Mouse (Mus musculus): ENCODE data around the gene Vinac1. TPM values are rescaled to one million over a fixed set of nuclear protein-coding genes. Genes with fewer than 3 reads are reported as not detected.

Gene Vinac1
- polyA plus RNA-seq (2014; fragmentation: Nextera tagmentation; extraction: Ambion mirVana), result 0.21 and 0.22 TPM in 2 replicates

DNA sequence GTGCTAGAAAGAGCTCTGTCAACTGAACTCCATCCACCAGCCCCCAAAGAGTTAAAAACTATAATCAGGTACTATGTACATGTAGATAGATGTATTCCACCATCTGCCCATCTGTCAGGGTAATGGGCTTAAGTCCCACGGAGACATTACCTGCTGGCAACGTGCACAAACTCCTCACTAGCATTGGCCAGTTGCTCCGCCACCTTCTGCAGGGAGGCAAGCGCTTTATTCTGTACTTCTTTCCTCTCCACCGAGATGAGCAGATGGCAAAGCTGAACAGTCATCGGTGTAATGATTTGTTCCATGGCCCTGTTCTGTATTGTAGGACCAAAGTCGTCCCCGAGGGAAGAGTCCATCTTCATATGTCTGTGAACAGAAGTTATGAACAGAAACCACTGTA, at the start of gene Vinac1:
TSS of gene Vinac1 (minus strand) at position 362 of the 400 bp plus-strand sequence.
- H3K4me3 ChIP-seq (ENCODE audit: low read depth, low read length), result no peak within 1 kb of the TSS
- H3K4me2 ChIP-seq (replicated peaks; ENCODE audit: low read depth, low read length), result no peak within 1 kb of the TSS
- H3K27me3 ChIP-seq (ENCODE audit: control insufficient read depth, insufficient read depth, low read length), result no peaks in the 10 kb centered on the region
- no peaks in the 10 kb centered on the region for H3K9me3 ChIP-seq (ENCODE audit: control insufficient read depth, low read depth, low read length)
- no peaks in the 10 kb centered on the region for H3K4me1 ChIP-seq (ENCODE audit: control insufficient read depth, insufficient read depth, low read length)
- H3K9ac ChIP-seq (replicated peaks; ENCODE audit: low read depth, low read length), result no peak within 1 kb of the TSS
- no peak for ATAC-seq (ENCODE audit: insufficient number of reproducible peaks, insufficient read depth, low FRiP score, low read depth)
- H3K36me3 ChIP-seq (ENCODE audit: control insufficient read depth, insufficient read depth, low read length), result no peaks in the 10 kb centered on the region
- H3K27ac ChIP-seq (ENCODE audit: low read length), result peak within 1 kb of the TSS; percentile 63; the same call in 1 of the 2 replicates
- 82% methylated on average over 8 of the region's 8 CpGs for WGBS

DNA sequence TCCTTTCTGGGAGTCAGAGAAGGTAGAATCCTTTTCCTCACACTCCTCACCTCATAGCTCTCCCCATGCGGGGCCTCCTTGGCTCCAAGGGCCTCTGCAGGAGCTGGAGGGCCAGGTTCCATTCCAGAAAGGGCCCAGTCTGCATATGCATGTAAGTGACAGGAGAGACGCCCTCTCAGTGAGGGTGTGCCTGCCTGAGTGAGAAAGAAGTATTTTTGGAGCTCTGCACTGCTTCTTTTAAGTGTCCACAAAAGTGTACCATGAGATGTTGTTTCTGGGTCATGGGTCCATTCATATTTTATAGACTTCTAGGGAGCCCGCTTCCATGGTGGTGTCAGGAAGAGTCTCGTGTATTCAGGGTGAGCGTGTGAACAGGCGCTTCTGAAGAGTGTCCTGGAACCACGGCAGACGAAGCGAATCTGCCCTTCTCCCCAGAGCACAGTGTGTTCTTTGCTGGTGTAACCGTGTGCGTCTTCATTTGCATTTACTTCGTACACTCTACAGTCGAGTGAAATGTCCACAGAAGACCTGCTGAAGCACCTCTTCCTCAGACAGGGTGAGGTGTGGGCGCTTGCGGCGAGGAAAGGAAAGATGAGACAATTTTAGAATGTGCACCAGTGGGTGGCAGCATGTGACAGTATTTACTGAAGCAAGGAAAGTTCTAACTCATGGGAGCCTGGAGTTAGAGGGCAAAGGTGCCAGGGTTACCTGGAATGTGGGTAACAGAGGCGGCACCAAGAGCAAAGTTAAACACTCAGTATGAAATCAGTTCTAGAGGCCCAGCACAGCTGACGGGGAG, 46.2 kb upstream of the Vinac1 start:
- no peak overlapping the region for H3K9ac ChIP-seq (replicated peaks; ENCODE audit: low read depth, low read length)
- ATAC-seq (ENCODE audit: insufficient number of reproducible peaks, insufficient read depth, low FRiP score, low read depth), result no peak
- no peaks in the 10 kb centered on the region for H3K9me3 ChIP-seq (ENCODE audit: control insufficient read depth, low read depth, low read length)
- H3K27me3 ChIP-seq (ENCODE audit: control insufficient read depth, insufficient read depth, low read length), result no peaks in the 10 kb centered on the region
- no peak overlapping the region for H3K4me3 ChIP-seq (ENCODE audit: low read depth, low read length)
- H3K36me3 ChIP-seq (ENCODE audit: control insufficient read depth, insufficient read depth, low read length), result peaks cover 13% of the 10 kb centered on the region
- H3K4me1 ChIP-seq (ENCODE audit: control insufficient read depth, insufficient read depth, low read length), result no peaks in the 10 kb centered on the region
- WGBS, result 86% methylated on average over 18 of the region's 18 CpGs
- H3K4me2 ChIP-seq (replicated peaks; ENCODE audit: low read depth, low read length), result no peak overlapping the region
- H3K27ac ChIP-seq (ENCODE audit: low read length), result no peak overlapping the region

DNA sequence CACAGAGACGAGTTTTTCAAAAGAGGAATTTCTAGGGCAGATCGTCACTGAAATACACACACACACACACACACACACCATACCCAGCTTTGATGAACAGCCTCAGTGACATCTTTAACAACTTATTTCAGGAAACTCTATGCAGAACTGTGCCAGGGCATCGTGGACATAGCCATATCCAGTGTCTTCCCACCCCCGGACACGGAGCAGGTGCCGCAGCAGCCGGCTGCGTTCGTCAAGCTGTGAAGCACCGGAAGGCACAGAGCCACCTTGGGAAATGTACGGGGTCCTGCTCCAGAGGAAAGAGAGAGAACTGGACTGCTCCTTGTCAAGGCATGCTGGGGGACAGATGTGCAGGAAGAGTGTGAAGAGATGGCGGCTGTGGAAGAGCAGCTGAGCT, 44.8 kb upstream of the Vinac1 start:
- H3K4me1 ChIP-seq (ENCODE audit: control insufficient read depth, insufficient read depth, low read length), result no peaks in the 10 kb centered on the region
- H3K9me3 ChIP-seq (ENCODE audit: control insufficient read depth, low read depth, low read length), result no peaks in the 10 kb centered on the region
- WGBS, result 90% methylated on average over 12 of the region's 12 CpGs
- H3K27ac ChIP-seq (ENCODE audit: low read length), result no peak overlapping the region
- ATAC-seq (ENCODE audit: insufficient number of reproducible peaks, insufficient read depth, low FRiP score, low read depth), result no peak
- peaks cover 16% of the 10 kb centered on the region for H3K36me3 ChIP-seq (ENCODE audit: control insufficient read depth, insufficient read depth, low read length)
- no peak overlapping the region for H3K9ac ChIP-seq (replicated peaks; ENCODE audit: low read depth, low read length)
- H3K4me2 ChIP-seq (replicated peaks; ENCODE audit: low read depth, low read length), result no peak overlapping the region
- no peaks in the 10 kb centered on the region for H3K27me3 ChIP-seq (ENCODE audit: control insufficient read depth, insufficient read depth, low read length)
- H3K4me3 ChIP-seq (ENCODE audit: low read depth, low read length), result no peak overlapping the region

DNA sequence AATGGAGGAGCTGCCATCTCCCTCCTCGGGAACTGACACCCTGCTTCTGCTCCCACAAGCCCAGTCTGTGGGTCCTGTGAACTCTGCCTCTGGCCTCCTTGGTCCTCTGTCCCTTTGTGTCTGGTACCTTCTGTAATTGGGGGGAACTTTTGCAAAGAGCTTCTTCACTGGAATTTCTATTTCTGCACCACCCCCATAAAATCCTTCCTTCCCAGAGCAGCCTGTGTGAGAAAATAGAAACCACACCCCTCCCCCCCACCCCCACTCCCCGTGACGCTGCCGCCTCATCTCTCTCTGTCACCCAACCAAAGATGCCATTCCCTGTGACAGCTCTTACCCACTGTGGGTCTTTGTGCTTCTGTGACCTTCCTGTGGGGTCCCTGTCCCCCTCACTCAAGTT, 42.4 kb upstream of the Vinac1 start:
- 68% methylated on average over 4 of the region's 4 CpGs for WGBS

DNA sequence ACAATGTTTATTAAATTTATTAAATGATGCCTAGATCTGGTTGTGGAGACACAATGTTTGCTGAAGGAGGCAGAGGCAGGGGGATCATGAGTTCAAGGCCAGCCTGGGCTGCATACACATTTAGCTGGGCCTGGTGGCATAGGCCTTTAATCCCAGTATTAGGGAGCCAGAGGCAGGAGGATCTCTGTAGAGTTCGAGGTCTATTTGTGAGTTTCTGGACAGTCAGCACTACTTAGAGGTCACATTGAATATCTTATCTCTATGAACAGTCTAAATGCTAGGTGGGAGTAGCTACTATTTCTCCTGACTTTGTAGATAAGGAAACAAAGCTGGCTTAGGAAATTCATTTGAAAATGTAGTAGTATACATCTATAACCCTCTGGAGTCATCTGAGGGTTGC, 39.5 kb upstream of the Vinac1 start:
- Histone ChIP-seq H3K4me1 (ENCODE audit: control insufficient read depth, insufficient read depth, low read length) (no peaks in the 10 kb centered on the region), H3K4me2 (replicated peaks; ENCODE audit: low read depth, low read length) (no peak overlapping the region), H3K27ac (ENCODE audit: low read length) (no peak overlapping the region), H3K9me3 (ENCODE audit: control insufficient read depth, low read depth, low read length) (no peaks in the 10 kb centered on the region), H3K27me3 (ENCODE audit: control insufficient read depth, insufficient read depth, low read length) (no peaks in the 10 kb centered on the region), H3K4me3 (ENCODE audit: low read depth, low read length) (no peak overlapping the region), H3K9ac (replicated peaks; ENCODE audit: low read depth, low read length) (no peak overlapping the region), H3K36me3 (ENCODE audit: control insufficient read depth, insufficient read depth, low read length) (peaks cover 14% of the 10 kb centered on the region)
- no peak for ATAC-seq (ENCODE audit: insufficient number of reproducible peaks, insufficient read depth, low FRiP score, low read depth)
- WGBS, result 93% methylated on average over 1 of the region's 1 CpGs

More for the DNA sequence above, 42.4 kb upstream of the Vinac1 start:
- Histone ChIP-seq H3K4me1 (ENCODE audit: control insufficient read depth, insufficient read depth, low read length) (no peaks in the 10 kb centered on the region), H3K27me3 (ENCODE audit: control insufficient read depth, insufficient read depth, low read length) (no peaks in the 10 kb centered on the region), H3K9ac (replicated peaks; ENCODE audit: low read depth, low read length) (no peak overlapping the region), H3K4me2 (replicated peaks; ENCODE audit: low read depth, low read length) (no peak overlapping the region), H3K9me3 (ENCODE audit: control insufficient read depth, low read depth, low read length) (no peaks in the 10 kb centered on the region), H3K36me3 (ENCODE audit: control insufficient read depth, insufficient read depth, low read length) (peaks cover 16% of the 10 kb centered on the region), H3K4me3 (ENCODE audit: low read depth, low read length) (no peak overlapping the region), H3K27ac (ENCODE audit: low read length) (no peak overlapping the region)
- ATAC-seq (ENCODE audit: insufficient number of reproducible peaks, insufficient read depth, low FRiP score, low read depth), result no peak

DNA sequence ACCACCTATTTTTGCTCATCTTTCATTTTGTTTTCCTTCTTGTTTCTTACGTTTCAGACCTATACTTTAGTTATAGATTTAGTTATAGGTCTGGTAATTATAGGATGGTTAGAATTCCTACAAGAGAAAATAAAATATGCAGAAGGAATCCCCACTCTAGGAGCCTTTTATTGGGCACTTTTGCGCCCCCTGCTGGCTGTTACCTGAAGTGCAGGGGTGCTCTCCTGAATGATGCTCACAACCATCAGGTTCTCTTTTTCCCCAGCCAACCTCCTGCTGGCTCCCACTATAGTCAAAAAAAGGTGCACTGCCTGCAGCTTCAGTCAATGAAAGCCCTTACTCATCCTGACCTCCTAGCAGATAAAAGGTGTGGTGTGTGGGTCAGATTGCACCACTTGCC, 37.0 kb upstream of the Vinac1 start:
- Histone ChIP-seq H3K36me3 (ENCODE audit: control insufficient read depth, insufficient read depth, low read length) (peaks cover 16% of the 10 kb centered on the region), H3K27ac (ENCODE audit: low read length) (no peak overlapping the region), H3K4me1 (ENCODE audit: control insufficient read depth, insufficient read depth, low read length) (no peaks in the 10 kb centered on the region), H3K4me3 (ENCODE audit: low read depth, low read length) (no peak overlapping the region), H3K4me2 (replicated peaks; ENCODE audit: low read depth, low read length) (no peak overlapping the region), H3K9me3 (ENCODE audit: control insufficient read depth, low read depth, low read length) (no peaks in the 10 kb centered on the region), H3K9ac (replicated peaks; ENCODE audit: low read depth, low read length) (no peak overlapping the region), H3K27me3 (ENCODE audit: control insufficient read depth, insufficient read depth, low read length) (no peaks in the 10 kb centered on the region)
- no peak for ATAC-seq (ENCODE audit: insufficient number of reproducible peaks, insufficient read depth, low FRiP score, low read depth)
- WGBS, result 59% methylated on average over 2 of the region's 2 CpGs

DNA sequence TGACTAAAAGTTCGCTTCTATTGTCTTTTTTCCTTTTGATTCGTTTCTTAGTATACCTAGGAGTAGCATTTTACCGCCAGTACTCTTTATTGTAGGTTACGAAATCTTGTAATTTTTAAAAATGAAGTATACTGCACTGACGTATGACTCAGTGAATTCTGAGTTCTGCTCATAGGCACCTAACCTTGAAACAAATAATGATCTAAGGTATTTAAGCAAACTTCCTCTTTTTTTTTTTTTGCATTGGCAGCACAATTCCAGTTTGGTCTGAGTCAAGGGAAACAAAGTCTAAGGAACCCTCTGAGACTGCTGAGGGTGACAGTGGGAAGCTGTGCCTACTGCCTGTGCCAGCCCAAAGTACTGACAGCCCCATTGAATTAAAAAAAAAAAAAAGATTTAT, 35.5 kb upstream of the Vinac1 start:
- H3K27me3 ChIP-seq (ENCODE audit: control insufficient read depth, insufficient read depth, low read length), result no peaks in the 10 kb centered on the region
- WGBS, result 89% methylated on average over 5 of the region's 5 CpGs
- H3K4me3 ChIP-seq (ENCODE audit: low read depth, low read length), result no peak overlapping the region
- no peaks in the 10 kb centered on the region for H3K9me3 ChIP-seq (ENCODE audit: control insufficient read depth, low read depth, low read length)
- no peak overlapping the region for H3K4me2 ChIP-seq (replicated peaks; ENCODE audit: low read depth, low read length)
- H3K4me1 ChIP-seq (ENCODE audit: control insufficient read depth, insufficient read depth, low read length), result no peaks in the 10 kb centered on the region
- H3K36me3 ChIP-seq (ENCODE audit: control insufficient read depth, insufficient read depth, low read length), result peaks cover 20% of the 10 kb centered on the region
- no peak overlapping the region for H3K9ac ChIP-seq (replicated peaks; ENCODE audit: low read depth, low read length)
- no peak for ATAC-seq (ENCODE audit: insufficient number of reproducible peaks, insufficient read depth, low FRiP score, low read depth)
- H3K27ac ChIP-seq (ENCODE audit: low read length), result no peak overlapping the region

DNA sequence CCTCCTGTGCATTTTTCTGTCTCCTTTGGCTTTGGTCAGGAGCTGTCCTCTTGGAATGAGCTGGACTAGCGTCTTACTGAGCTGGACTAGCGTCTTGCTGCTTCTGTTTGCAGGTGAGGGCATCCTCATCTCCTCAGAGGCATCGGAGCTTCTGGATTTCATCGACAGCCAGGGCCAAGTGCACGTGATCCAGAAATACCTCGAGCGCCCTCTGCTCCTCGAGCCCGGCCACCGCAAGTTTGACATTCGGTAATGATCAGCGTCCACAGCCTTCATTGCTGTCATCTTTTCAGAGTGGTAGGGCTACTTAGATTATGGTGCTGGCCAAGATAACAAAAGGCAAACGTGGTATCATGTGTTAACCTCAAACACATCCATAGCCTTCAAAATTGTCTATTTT, 33.1 kb upstream of the Vinac1 start:
- no peak for ATAC-seq (ENCODE audit: insufficient number of reproducible peaks, insufficient read depth, low FRiP score, low read depth)
- H3K27me3 ChIP-seq (ENCODE audit: control insufficient read depth, insufficient read depth, low read length), result no peaks in the 10 kb centered on the region
- H3K4me3 ChIP-seq (ENCODE audit: low read depth, low read length), result no peak overlapping the region
- no peak overlapping the region for H3K4me2 ChIP-seq (replicated peaks; ENCODE audit: low read depth, low read length)
- no peaks in the 10 kb centered on the region for H3K9me3 ChIP-seq (ENCODE audit: control insufficient read depth, low read depth, low read length)
- no peaks in the 10 kb centered on the region for H3K4me1 ChIP-seq (ENCODE audit: control insufficient read depth, insufficient read depth, low read length)
- peaks cover 30% of the 10 kb centered on the region for H3K36me3 ChIP-seq (ENCODE audit: control insufficient read depth, insufficient read depth, low read length)
- WGBS, result 64% methylated on average over 13 of the region's 13 CpGs
- H3K9ac ChIP-seq (replicated peaks; ENCODE audit: low read depth, low read length), result no peak overlapping the region
- H3K27ac ChIP-seq (ENCODE audit: low read length), result no peak overlapping the region

DNA sequence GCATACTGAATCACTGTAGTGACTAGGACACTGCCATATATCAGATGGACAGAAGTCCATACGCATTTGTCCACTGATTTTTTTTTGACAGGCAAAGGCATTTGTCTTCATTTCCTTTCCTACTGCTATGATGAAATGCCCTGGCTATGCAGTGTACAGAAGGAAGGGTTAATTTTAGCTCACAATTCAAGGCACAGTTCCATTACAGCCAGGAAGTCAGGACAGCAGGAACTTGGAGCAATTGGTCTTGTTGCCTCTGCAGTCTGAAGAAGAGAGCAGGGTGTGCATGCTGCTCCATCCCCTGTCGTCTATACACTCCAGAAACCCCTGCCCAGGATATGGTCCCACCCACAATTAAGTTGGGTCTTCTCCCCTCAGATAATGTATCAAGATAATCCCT, 31.2 kb upstream of the Vinac1 start:
- peaks cover 27% of the 10 kb centered on the region for H3K36me3 ChIP-seq (ENCODE audit: control insufficient read depth, insufficient read depth, low read length)
- no peak overlapping the region for H3K4me3 ChIP-seq (ENCODE audit: low read depth, low read length)
- no peak overlapping the region for H3K9ac ChIP-seq (replicated peaks; ENCODE audit: low read depth, low read length)
- H3K27ac ChIP-seq (ENCODE audit: low read length), result no peak overlapping the region
- WGBS, result 67% methylated on average over 2 of the region's 2 CpGs
- no peaks in the 10 kb centered on the region for H3K27me3 ChIP-seq (ENCODE audit: control insufficient read depth, insufficient read depth, low read length)
- no peaks in the 10 kb centered on the region for H3K9me3 ChIP-seq (ENCODE audit: control insufficient read depth, low read depth, low read length)
- H3K4me2 ChIP-seq (replicated peaks; ENCODE audit: low read depth, low read length), result no peak overlapping the region
- ATAC-seq (ENCODE audit: insufficient number of reproducible peaks, insufficient read depth, low FRiP score, low read depth), result no peak
- no peaks in the 10 kb centered on the region for H3K4me1 ChIP-seq (ENCODE audit: control insufficient read depth, insufficient read depth, low read length)
